Mouse (Mus musculus) stomach, postnatal 0 days (tissue): ENCODE results near the gene Ppard. TPM values are rescaled to one million over a fixed set of nuclear protein-coding genes. Genes with fewer than 3 reads are reported as not detected.
A peak's percentile ranks its signal among the peaks of the same experiment; 100 is the strongest.

ENCODE experiments used
- ATAC-seq: fragments of 200-750 bp; cut with Nextera tagmentation; 2 replicates; pipeline ENCODE4 v1.8.0; 2017; ENCODE audit not compliant: low FRiP score, low TSS enrichment
- DNase-seq: peaks from one replicate; pipeline ENCODE4 v3.0.0-alpha.2; 2016; ENCODE audit warnings: low spot score
- H3K27ac ChIP-seq: fragments of 300-500 bp; sonication (generic); replicated peaks from 2 replicates; pipeline ENCODE4 v1.5.1; 2014; ENCODE audit warnings: mild to moderate bottlenecking, control low read depth
- H3K27me3 ChIP-seq: fragments of 300-500 bp; sonication (generic); 2 replicates; pipeline ENCODE4 v1.6.1; 2014; ENCODE audit warnings: low read length; ENCODE audit not compliant: control insufficient read depth, insufficient read depth
- H3K36me3 ChIP-seq: fragments of 300-500 bp; sonication (generic); 2 replicates; pipeline ENCODE4 v1.6.1; 2014; ENCODE audit warnings: low read length, mixed read lengths; ENCODE audit not compliant: control insufficient read depth, insufficient read depth
- H3K4me1 ChIP-seq: fragments of 300-500 bp; sonication (generic); replicated peaks from 2 replicates; pipeline ENCODE4 v1.6.1; 2014; ENCODE audit warnings: antibody characterized with exemption; ENCODE audit not compliant: control insufficient read depth, insufficient read depth
- H3K4me2 ChIP-seq: fragments of 300-500 bp; sonication (generic); replicated peaks from 2 replicates; pipeline ENCODE4 v1.6.1; 2014; ENCODE audit warnings: low read depth, mild to moderate bottlenecking, control low read depth, moderate library complexity
- H3K4me3 ChIP-seq: fragments of 300-500 bp; sonication (generic); 2 replicates; pipeline ENCODE4 v1.5.1; 2014; ENCODE audit warnings: low read depth, low read length, control low read depth
- H3K9ac ChIP-seq: fragments of 300-500 bp; sonication (generic); 2 replicates; pipeline ENCODE4 v1.6.1; 2014; ENCODE audit warnings: mild to moderate bottlenecking, low read length, control low read depth, mixed read lengths
- H3K9me3 ChIP-seq: fragments of 300-500 bp; sonication (generic); 2 replicates; pipeline ENCODE4 v1.6.1; 2016; ENCODE audit warnings: low read length; ENCODE audit not compliant: control insufficient read depth
- CTCF ChIP-seq: IDR thresholded peaks from 2 replicates; pipeline ENCODE4 v1.5.1; 2016; ENCODE audit warnings: antibody characterized with exemption, low read depth, mild to moderate bottlenecking, moderate library complexity
- EP300 ChIP-seq: optimal IDR thresholded peaks from 2 replicates; pipeline ENCODE3; 2016; ENCODE audit warnings: antibody characterized with exemption
- WGBS: fragments of 180-500 bp; shearing (Covaris S2); extraction: QIAGEN DNeasy Blood & Tissue Kit; methylation state at CpG from one replicate; pipeline ENCODE4 v1.1.7; 2014; 5-methylcytosine and 5-hydroxymethylcytosine counted together
- polyA plus RNA-seq: library from polyadenylated mRNA; unstranded; fragments of >200 nt; fragmentation: Nextera tagmentation; extraction: Ambion mirVana; gene quantifications from 2 replicates; pipeline ENCODE4 v1.2.1, GENCODE M21; 2015

The Ppard gene
- polyA plus RNA-seq, 1 experiment from 2014 or later: 3.4 TPM

DNA sequence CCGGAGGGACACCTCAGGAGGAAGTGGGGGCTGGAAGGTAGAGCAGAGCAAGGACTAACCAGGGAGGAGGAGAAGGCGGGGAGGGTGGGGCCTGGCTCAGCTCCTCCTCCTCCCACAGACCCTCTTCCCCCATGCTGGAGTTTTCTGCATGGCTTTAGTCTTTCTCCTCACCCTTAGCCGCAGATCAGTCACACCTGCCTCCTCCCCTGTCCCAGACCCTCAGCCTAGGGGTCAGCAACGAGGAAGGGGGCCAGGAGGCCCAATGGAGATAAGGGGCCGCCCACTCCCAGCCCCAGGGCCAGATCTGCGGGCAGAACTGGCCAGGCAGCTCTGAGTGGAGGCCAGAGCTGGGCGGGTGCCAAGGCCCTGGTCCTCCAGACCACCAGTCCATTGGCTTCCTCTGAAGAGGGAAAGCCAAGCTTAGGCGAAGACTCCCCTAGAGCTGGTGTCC, 112.8 kb downstream of the Ppard start:
- TF ChIP-seq CTCF: no peak
- TF ChIP-seq EP300: no peak
- no peak for ATAC-seq
- Histone ChIP-seq H3K27me3 (no peaks in the 10 kb centered on the region), H3K27ac (peak overlapping the region; percentile 96), H3K4me2 (peak overlapping the region; percentile 53), H3K4me1 (peaks cover 44% of the 10 kb centered on the region), H3K36me3 (no peaks in the 10 kb centered on the region), H3K9me3 (no peaks in the 10 kb centered on the region), H3K4me3 (peak overlapping the region; percentile 25), H3K9ac (peak overlapping the region; percentile 59)
- DNase-seq: no peak
- 1% methylated on average over 7 of the region's 8 CpGs for WGBS

DNA sequence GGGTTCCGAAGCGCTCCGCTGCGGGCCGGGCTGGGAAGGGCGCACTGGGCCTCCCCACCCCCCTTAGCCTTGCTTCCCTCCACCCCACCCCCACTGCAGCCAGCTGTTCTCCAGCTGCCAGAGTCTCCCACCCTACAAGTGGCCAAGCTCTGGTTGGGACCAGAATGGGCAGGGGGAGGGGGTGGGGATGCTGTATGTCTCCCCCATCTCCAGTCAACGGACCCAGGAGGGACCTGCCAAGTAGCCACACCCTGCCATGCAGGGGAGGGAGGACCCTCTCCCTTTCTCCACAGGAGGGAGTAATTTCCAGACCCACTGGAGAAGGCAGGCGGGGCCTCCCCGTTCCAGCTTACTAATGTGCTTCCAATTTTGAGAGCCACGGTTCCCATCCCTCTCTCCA, 113.4 kb downstream of the Ppard start:
- peak overlapping the region; percentile 53 for H3K4me2 ChIP-seq
- H3K27me3 ChIP-seq: no peaks in the 10 kb centered on the region
- ATAC-seq: no peak
- peak overlapping the region; percentile 25 for H3K4me3 ChIP-seq
- H3K36me3 ChIP-seq: no peaks in the 10 kb centered on the region
- H3K9me3 ChIP-seq: no peaks in the 10 kb centered on the region
- TF ChIP-seq EP300 (no peak), CTCF (peak; percentile 65)
- peaks cover 39% of the 10 kb centered on the region for H3K4me1 ChIP-seq
- H3K27ac ChIP-seq: peak overlapping the region; percentile 96
- 7% methylated on average over 9 of the region's 10 CpGs for WGBS
- H3K9ac ChIP-seq: peak overlapping the region; percentile 59
- peak; percentile 55 for DNase-seq

DNA sequence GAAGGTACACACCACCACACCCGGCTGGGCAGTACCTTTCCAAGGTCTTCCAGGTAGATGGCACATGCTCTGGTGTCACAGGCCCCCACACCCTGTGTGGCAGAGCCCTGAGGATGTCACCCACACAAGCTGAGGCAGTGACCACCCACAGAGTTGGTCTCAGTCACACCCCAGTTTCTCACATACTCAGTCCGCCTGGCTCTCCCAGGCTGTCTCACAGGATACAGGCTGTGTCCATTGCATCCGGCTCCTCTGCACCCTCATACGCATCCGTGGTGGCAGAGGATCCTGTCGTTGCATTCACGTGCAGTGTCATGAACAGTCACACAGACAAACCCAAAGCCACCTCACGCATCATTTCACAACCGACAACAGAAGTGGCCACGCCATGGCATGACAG, 114.8 kb downstream of the Ppard start:
- peak overlapping the region; percentile 53; the same call in 1 of the 2 replicates for H3K27ac ChIP-seq
- 57% methylated on average over 10 of the region's 10 CpGs for WGBS
- H3K4me3 ChIP-seq: no peak overlapping the region

DNA sequence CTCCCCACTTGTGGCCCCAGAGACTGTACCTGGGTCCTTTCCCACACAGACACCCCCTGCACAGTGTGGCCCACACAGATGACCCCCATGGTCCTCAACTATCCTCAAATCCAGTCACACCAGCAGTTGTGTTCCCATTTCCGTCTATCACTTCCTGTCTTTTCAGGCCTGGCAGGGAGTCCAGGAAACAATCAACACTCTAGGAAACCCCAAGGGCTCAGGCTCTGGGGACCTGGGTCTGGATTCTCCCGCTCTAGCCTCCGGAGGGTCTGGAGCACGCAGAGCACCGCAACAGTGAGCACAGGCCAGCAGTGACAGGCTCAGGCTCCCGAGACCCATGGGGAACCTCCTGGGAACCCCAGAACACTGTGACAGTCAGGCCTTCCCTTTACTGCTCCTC, 115.7 kb downstream of the Ppard start:
- Histone ChIP-seq H3K4me2 (peak overlapping the region; percentile 87), H3K9me3 (no peaks in the 10 kb centered on the region), H3K27ac (peak overlapping the region; percentile 99), H3K4me3 (peak overlapping the region; percentile 88), H3K9ac (peak overlapping the region; percentile 97), H3K27me3 (no peaks in the 10 kb centered on the region), H3K4me1 (peaks cover 34% of the 10 kb centered on the region), H3K36me3 (no peaks in the 10 kb centered on the region)
- DNase-seq: no peak
- ATAC-seq: no peak
- TF ChIP-seq EP300 (no peak), CTCF (no peak)
- 49% methylated on average over 6 of the region's 6 CpGs for WGBS

More for the DNA sequence above, 114.8 kb downstream of the Ppard start:
- ATAC-seq (no peak), DNase-seq (no peak)
- H3K4me1 ChIP-seq: peaks cover 34% of the 10 kb centered on the region
- no peaks in the 10 kb centered on the region for H3K9me3 ChIP-seq
- peak overlapping the region; percentile 87 for H3K4me2 ChIP-seq
- peak overlapping the region; percentile 23; the same call in 1 of the 2 replicates for H3K9ac ChIP-seq
- no peak for TF ChIP-seq EP300
- TF ChIP-seq CTCF: no peak
- no peaks in the 10 kb centered on the region for H3K27me3 ChIP-seq
- no peaks in the 10 kb centered on the region for H3K36me3 ChIP-seq

DNA sequence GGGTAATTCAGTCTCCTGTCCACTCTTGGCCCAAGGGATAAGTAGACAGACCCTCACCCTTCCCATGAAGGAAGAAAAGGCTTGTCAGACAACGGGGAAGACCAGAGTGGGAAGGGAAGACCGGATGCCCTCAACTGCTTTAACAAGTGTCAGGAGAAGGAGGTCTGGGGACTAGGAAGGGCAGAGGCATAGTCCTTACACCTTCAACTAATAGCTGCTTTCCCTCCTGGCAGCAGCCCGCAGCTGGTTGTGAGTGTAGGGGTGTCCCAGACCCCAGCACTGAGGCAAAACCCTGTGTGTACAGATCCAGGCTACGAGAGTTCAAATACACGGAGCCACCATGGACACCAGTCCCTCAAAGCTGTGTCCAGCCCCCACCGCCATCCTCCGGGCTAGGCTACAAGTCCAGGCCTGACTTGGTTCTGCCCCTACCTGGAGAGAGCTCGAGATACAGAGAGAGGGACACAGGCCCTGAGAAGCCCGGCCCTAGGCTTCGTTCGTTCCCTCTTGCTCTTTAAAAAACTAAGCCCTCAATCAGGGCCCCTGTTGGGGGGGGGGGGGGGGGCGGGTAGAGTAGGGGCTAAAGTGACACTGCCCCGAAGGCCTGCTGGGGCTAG, 116.9 kb downstream of the Ppard start:
- peak; percentile 49 for DNase-seq

DNA sequence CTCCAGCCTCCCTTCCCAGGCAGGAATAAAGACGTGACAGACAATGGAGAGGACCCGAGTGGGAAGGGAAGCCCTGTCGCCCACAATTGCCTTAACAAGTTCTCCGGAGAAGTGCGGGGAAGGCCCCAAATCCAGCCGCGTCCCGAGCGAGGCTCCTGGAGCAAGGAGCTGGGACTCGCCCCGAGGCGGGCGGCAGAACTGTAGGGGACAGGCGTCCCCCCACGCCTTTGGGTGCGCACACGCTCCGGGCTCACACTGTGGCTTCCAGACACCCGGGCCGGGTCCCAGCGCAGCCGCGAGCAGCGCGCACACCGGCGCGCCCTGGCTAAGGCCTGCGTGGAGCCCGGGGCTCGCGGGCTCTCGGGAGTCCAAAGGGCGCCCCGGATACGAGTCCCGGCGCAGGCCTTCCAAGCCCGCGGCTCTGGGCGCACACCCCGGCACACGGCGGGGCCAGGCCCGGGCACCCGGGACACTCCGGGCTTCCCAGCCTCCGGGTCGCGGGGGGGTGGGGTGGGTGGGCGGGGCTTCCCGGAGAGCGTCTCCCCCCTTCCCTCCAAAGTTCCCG, 117.5 kb downstream of the Ppard start:
- Histone ChIP-seq H3K9ac (peak overlapping the region; percentile 97), H3K4me3 (peak overlapping the region; percentile 88), H3K9me3 (no peaks in the 10 kb centered on the region), H3K27ac (peak overlapping the region; percentile 99), H3K36me3 (no peaks in the 10 kb centered on the region), H3K4me1 (peaks cover 17% of the 10 kb centered on the region), H3K4me2 (peak overlapping the region; percentile 87), H3K27me3 (no peaks in the 10 kb centered on the region)
- TF ChIP-seq CTCF (no peak), EP300 (no peak)
- peak; percentile 63 for ATAC-seq
- under 1% methylated on average over 33 of the region's 54 CpGs for WGBS
- peak; percentile 80 for DNase-seq

More for the DNA sequence above, 116.9 kb downstream of the Ppard start:
- H3K27me3 ChIP-seq: no peaks in the 10 kb centered on the region
- H3K4me1 ChIP-seq: peaks cover 23% of the 10 kb centered on the region
- H3K27ac ChIP-seq: peak overlapping the region; percentile 99
- TF ChIP-seq CTCF: no peak
- no peak for TF ChIP-seq EP300
- WGBS: 7% methylated on average over 12 of the region's 13 CpGs
- H3K36me3 ChIP-seq: no peaks in the 10 kb centered on the region
- H3K9ac ChIP-seq: peak overlapping the region; percentile 97
- H3K4me2 ChIP-seq: peak overlapping the region; percentile 87
- ATAC-seq: no peak
- H3K4me3 ChIP-seq: peak overlapping the region; percentile 88
- no peaks in the 10 kb centered on the region for H3K9me3 ChIP-seq
